Mouse (Mus musculus) midbrain, embryonic 10.5 days (tissue): ENCODE measurements around the gene Cemip. TPM values are rescaled to one million over a fixed set of nuclear protein-coding genes. Genes with fewer than 3 reads are reported as not detected.

ENCODE experiments used
- DNase-seq: peaks from one replicate; pipeline ENCODE4 v3.0.0-alpha.2; 2017; ENCODE audit warnings: low spot score
- H3K27ac ChIP-seq: fragments of 300-500 bp; sonication (generic); replicated peaks from 2 replicates; pipeline ENCODE4 v1.5.1; 2016; ENCODE audit warnings: mild to moderate bottlenecking
- H3K27me3 ChIP-seq: fragments of 300-500 bp; sonication (generic); 2 replicates; pipeline ENCODE4 v1.6.1; 2016; ENCODE audit warnings: low read depth, mild to moderate bottlenecking; ENCODE audit not compliant: poor library complexity, severe bottlenecking
- H3K36me3 ChIP-seq: fragments of 300-500 bp; sonication (generic); 2 replicates; pipeline ENCODE4 v1.6.1; 2016; ENCODE audit warnings: mild to moderate bottlenecking, moderate library complexity
- H3K4me1 ChIP-seq: fragments of 300-500 bp; sonication (generic); 2 replicates; pipeline ENCODE4 v1.6.1; 2016
- H3K4me3 ChIP-seq: fragments of 300-500 bp; sonication (generic); 2 replicates; pipeline ENCODE4 v1.5.1; 2016; ENCODE audit warnings: mild to moderate bottlenecking, moderate library complexity
- H3K9me3 ChIP-seq: fragments of 300-500 bp; sonication (generic); replicated peaks from 2 replicates; pipeline ENCODE4 v1.6.1; 2016; ENCODE audit warnings: mild to moderate bottlenecking
- WGBS: fragments of 180-500 bp; shearing (Covaris S2); methylation state at CpG from one replicate; pipeline ENCODE4 v1.1.7; 2016; 5-methylcytosine and 5-hydroxymethylcytosine counted together
- polyA plus RNA-seq: library from polyadenylated mRNA; unstranded; fragments of >200 nt; fragmentation: Nextera tagmentation; extraction: Ambion mirVana; gene quantifications from 2 replicates; pipeline ENCODE4 v1.2.1, GENCODE M21; 2016

Gene Cemip
- polyA plus RNA-seq, 1 experiment from 2014 or later = 0.12 TPM

GRCm38 (mm10) chr7:84015050-84015449 lies 71.3 kb downstream of the Cemip start:
- 86% methylated on average over 1 of the region's 1 CpGs for WGBS
- H3K4me3 ChIP-seq = no peak overlapping the region
- H3K9me3 ChIP-seq = no peaks in the 10 kb centered on the region
- H3K4me1 ChIP-seq = no peaks in the 10 kb centered on the region
- H3K27ac ChIP-seq = no peak overlapping the region
- H3K27me3 ChIP-seq = no peaks in the 10 kb centered on the region
- no peaks in the 10 kb centered on the region for H3K36me3 ChIP-seq
- no peak for DNase-seq

- Histone ChIP-seq H3K4me3 (no peak overlapping the region), H3K9me3 (no peaks in the 10 kb centered on the region), H3K27me3 (no peaks in the 10 kb centered on the region), H3K27ac (no peak overlapping the region), H3K36me3 (no peaks in the 10 kb centered on the region), H3K4me1 (no peaks in the 10 kb centered on the region)
- WGBS = 83% methylated on average over 4 of the region's 4 CpGs
- no peak for DNase-seq
These were observed 72.6 kb downstream of the Cemip start for GRCm38 (mm10) chr7:84013656-84014055.

GRCm38 (mm10) chr7:84004357-84004756 lies 81.9 kb downstream of the Cemip start:
- 73% methylated on average over 6 of the region's 6 CpGs for WGBS
- DNase-seq = no peak
- H3K27ac ChIP-seq = no peak overlapping the region
- no peaks in the 10 kb centered on the region for H3K36me3 ChIP-seq
- no peaks in the 10 kb centered on the region for H3K9me3 ChIP-seq
- peaks cover 7% of the 10 kb centered on the region for H3K4me1 ChIP-seq
- H3K27me3 ChIP-seq = no peaks in the 10 kb centered on the region
- H3K4me3 ChIP-seq = no peak overlapping the region

- Histone ChIP-seq H3K4me1 (peaks cover 7% of the 10 kb centered on the region), H3K27ac (no peak overlapping the region), H3K9me3 (no peaks in the 10 kb centered on the region), H3K27me3 (no peaks in the 10 kb centered on the region), H3K36me3 (no peaks in the 10 kb centered on the region), H3K4me3 (no peak overlapping the region)
- no peak for DNase-seq
- WGBS = 87% methylated on average over 3 of the region's 3 CpGs
These were observed 84.8 kb downstream of the Cemip start for GRCm38 (mm10) chr7:84001516-84001915.

GRCm38 (mm10) chr7:84000671-84001070 lies 85.6 kb downstream of the Cemip start:
- Histone ChIP-seq H3K4me1 (peaks cover 7% of the 10 kb centered on the region), H3K27ac (no peak overlapping the region), H3K36me3 (no peaks in the 10 kb centered on the region), H3K4me3 (no peak overlapping the region), H3K9me3 (no peaks in the 10 kb centered on the region), H3K27me3 (no peaks in the 10 kb centered on the region)
- no peak for DNase-seq
- 93% methylated on average over 2 of the region's 2 CpGs for WGBS

GRCm38 (mm10) chr7:83999647-84000046 lies 86.7 kb downstream of the Cemip start:
- Histone ChIP-seq H3K4me1 (peaks cover 7% of the 10 kb centered on the region), H3K27me3 (no peaks in the 10 kb centered on the region), H3K36me3 (no peaks in the 10 kb centered on the region), H3K9me3 (no peaks in the 10 kb centered on the region), H3K4me3 (no peak overlapping the region), H3K27ac (no peak overlapping the region)
- 86% methylated on average over 1 of the region's 1 CpGs for WGBS
- DNase-seq = no peak

- Histone ChIP-seq H3K4me3 (no peak overlapping the region), H3K4me1 (no peaks in the 10 kb centered on the region), H3K27me3 (no peaks in the 10 kb centered on the region), H3K36me3 (no peaks in the 10 kb centered on the region), H3K27ac (no peak overlapping the region), H3K9me3 (no peaks in the 10 kb centered on the region)
- 87% methylated on average over 1 of the region's 1 CpGs for WGBS
- DNase-seq = no peak
These were observed 92.0 kb downstream of the Cemip start for GRCm38 (mm10) chr7:83994348-83994747.

- no peak for DNase-seq
These were observed 97.0 kb downstream of the Cemip start for GRCm38 (mm10) chr7:83989294-83989693.

GRCm38 (mm10) chr7:83985751-83986150 lies 100.6 kb downstream of the Cemip start:
- H3K27me3 ChIP-seq = no peaks in the 10 kb centered on the region
- H3K27ac ChIP-seq = no peak overlapping the region
- H3K9me3 ChIP-seq = no peaks in the 10 kb centered on the region
- H3K4me1 ChIP-seq = no peaks in the 10 kb centered on the region
- no peak for DNase-seq
- no peaks in the 10 kb centered on the region for H3K36me3 ChIP-seq
- H3K4me3 ChIP-seq = no peak overlapping the region
- 85% methylated on average over 2 of the region's 2 CpGs for WGBS

More at GRCm38 (mm10) chr7:83989294-83989693, 97.0 kb downstream of the Cemip start:
- WGBS = 93% methylated on average over 4 of the region's 4 CpGs
- Histone ChIP-seq H3K4me1 (no peaks in the 10 kb centered on the region), H3K27ac (no peak overlapping the region), H3K9me3 (no peaks in the 10 kb centered on the region), H3K4me3 (no peak overlapping the region), H3K27me3 (no peaks in the 10 kb centered on the region), H3K36me3 (no peaks in the 10 kb centered on the region)

GRCm38 (mm10) chr7:83982566-83982965 lies 103.7 kb downstream of the Cemip start:
- Histone ChIP-seq H3K27me3 (no peaks in the 10 kb centered on the region), H3K4me3 (no peak overlapping the region), H3K4me1 (no peaks in the 10 kb centered on the region), H3K9me3 (no peaks in the 10 kb centered on the region), H3K27ac (no peak overlapping the region), H3K36me3 (no peaks in the 10 kb centered on the region)
- no peak for DNase-seq
- 84% methylated on average over 2 of the region's 2 CpGs for WGBS

- Histone ChIP-seq H3K9me3 (no peaks in the 10 kb centered on the region), H3K36me3 (no peaks in the 10 kb centered on the region), H3K27me3 (no peaks in the 10 kb centered on the region), H3K4me1 (no peaks in the 10 kb centered on the region), H3K27ac (no peak overlapping the region), H3K4me3 (no peak overlapping the region)
- DNase-seq = no peak
- WGBS = 65% methylated on average over 1 of the region's 1 CpGs
These were observed 107.3 kb downstream of the Cemip start for GRCm38 (mm10) chr7:83978945-83979536.

- Histone ChIP-seq H3K27me3 (no peaks in the 10 kb centered on the region), H3K36me3 (no peaks in the 10 kb centered on the region), H3K27ac (no peak overlapping the region), H3K9me3 (no peaks in the 10 kb centered on the region), H3K4me1 (no peaks in the 10 kb centered on the region), H3K4me3 (no peak overlapping the region)
- 88% methylated on average over 1 of the region's 1 CpGs for WGBS
- no peak for DNase-seq
These were observed 107.9 kb downstream of the Cemip start for GRCm38 (mm10) chr7:83978410-83978809.

GRCm38 (mm10) chr7:83976413-83976958 lies 109.8 kb downstream of the Cemip start:
- Histone ChIP-seq H3K9me3 (no peaks in the 10 kb centered on the region), H3K4me1 (no peaks in the 10 kb centered on the region), H3K36me3 (no peaks in the 10 kb centered on the region), H3K27me3 (no peaks in the 10 kb centered on the region), H3K27ac (no peak overlapping the region), H3K4me3 (no peak overlapping the region)
- WGBS = 82% methylated on average over 6 of the region's 6 CpGs
- DNase-seq = no peak
